Mouse (Mus musculus) cerebellum, adult 9-11 months (tissue): ENCODE results near the gene Stoml1.

Experiments
- DNase-seq: peaks from one replicate; pipeline ENCODE4 v3.0.0; 2022

Gene Stoml1

DNA sequence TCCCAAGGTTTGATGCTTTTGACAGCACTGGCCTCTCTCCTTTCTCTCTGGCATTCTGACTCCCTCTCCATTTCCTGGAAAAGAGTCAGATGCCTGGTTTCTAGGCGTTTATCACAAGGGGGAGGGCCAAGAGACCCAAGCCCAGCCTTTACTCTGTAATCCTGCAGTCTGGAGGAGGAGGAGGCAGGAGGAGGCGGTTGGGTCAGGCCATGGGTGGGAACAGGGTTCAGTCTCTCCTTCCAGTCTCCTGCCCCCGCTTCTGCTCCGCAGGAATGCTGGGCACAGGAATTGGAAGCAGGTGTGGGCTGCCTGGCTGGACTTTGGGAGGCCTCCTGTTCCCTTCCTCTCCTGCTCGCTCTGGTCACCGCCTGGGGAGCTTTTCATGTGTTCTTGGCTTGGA is 52.7 kb downstream of the Stoml1 start:
- peak; percentile 26 for DNase-seq

DNA sequence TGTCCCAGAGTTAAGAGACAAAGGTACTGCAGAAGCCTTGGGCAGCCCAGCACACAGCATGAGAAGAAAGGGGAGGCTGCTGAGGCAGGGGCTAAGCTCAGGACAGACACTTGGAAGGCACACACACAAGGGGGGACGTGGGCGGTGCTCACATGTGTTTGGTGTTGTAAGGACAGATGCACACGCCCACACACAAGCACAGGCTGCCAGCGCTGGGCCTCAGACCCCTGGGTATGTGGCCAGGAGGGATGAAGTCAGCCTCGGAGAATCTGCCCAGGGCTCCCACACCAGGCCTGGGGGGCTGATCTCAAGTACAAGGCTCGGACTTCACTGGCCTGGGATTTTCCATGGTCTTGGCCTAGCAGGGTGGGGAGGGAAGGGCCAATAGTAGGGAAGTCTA is 55.4 kb downstream of the Stoml1 start:
- DNase-seq, result no peak

GRCm38 (mm10) chr9:58310043-58310660 is 57.2 kb downstream of the Stoml1 start:
- no peak for DNase-seq

GRCm38 (mm10) chr9:58311191-58311910 is 58.4 kb downstream of the Stoml1 start:
- DNase-seq, result no peak
